Mouse (Mus musculus) myocyte (in vitro differentiated cells): ENCODE results near the gene Pak3.

Experiments
- CEBPB ChIP-seq: IDR thresholded peaks from 2 replicates; pipeline ENCODE4 v1.6.1; 2011; ENCODE audit warnings: mild to moderate bottlenecking, moderate library complexity; ENCODE audit not compliant: poor library complexity, insufficient read depth, severe bottlenecking
- POLR2A ChIP-seq: IDR thresholded peaks from one replicate; pipeline ENCODE4 v1.6.1; 2011; ENCODE audit warnings: low read depth, mild to moderate bottlenecking, control low read depth, moderate library complexity; ENCODE audit not compliant: insufficient read length
- REST ChIP-seq: IDR thresholded peaks from one replicate; pipeline ENCODE4 v1.6.1; 2011; ENCODE audit warnings: mild to moderate bottlenecking, control low read depth, moderate library complexity; ENCODE audit not compliant: insufficient read depth, insufficient read length
- SRF ChIP-seq: IDR thresholded peaks from one replicate; pipeline ENCODE4 v1.6.1; 2011; ENCODE audit warnings: low read depth; ENCODE audit not compliant: control insufficient read depth, insufficient read length
- USF1 ChIP-seq: IDR thresholded peaks from one replicate; pipeline ENCODE4 v1.6.1; 2011; ENCODE audit warnings: low read depth, mild to moderate bottlenecking, control low read depth, moderate library complexity

- no peak for TF ChIP-seq REST
- no peak for TF ChIP-seq SRF
- no peak for TF ChIP-seq CEBPB
- TF ChIP-seq POLR2A: no peak
- no peak for TF ChIP-seq USF1
Observed at GRCm38 (mm10) chrX:143644807-143645206, 126.4 kb downstream of the Pak3 start.
